Mouse (Mus musculus): ENCODE data around the gene Eif2ak4. TPM values are rescaled to one million over a fixed set of nuclear protein-coding genes. Genes with fewer than 3 reads are reported as not detected.

Eif2ak4 gene
- polyA plus RNA-seq, 1 experiment from 2014 or later, result 14.7 TPM

DNA sequence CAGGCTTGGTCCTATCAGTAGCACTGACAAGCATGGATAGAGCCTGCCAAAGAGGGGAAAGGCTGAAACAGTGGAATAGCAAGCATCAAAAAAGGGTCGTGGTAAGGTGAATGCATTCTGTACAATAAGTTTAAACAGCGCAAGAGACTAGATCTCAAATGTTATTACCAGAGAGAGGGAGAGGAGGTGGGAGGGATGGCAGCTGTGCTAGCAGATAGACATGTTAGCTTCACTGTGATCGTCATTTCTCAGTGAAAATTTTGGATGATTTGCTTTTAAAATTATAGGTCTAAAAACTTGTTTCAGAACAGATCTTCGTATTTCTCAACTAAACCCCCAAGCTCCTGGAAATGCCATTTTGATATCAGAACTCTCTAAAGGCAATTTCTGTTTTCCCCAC, 54.3 kb downstream of the Eif2ak4 start:
- Histone ChIP-seq H3K4me1 (ENCODE audit: control insufficient read depth, insufficient read depth, low read length) (no peaks in the 10 kb centered on the region), H3K9ac (ENCODE audit: low read depth, low read length) (no peak overlapping the region), H3K27me3 (ENCODE audit: control insufficient read depth, insufficient read depth, low read length) (no peaks in the 10 kb centered on the region), H3K36me3 (ENCODE audit: control insufficient read depth, insufficient read depth, low read length) (peaks cover 38% of the 10 kb centered on the region), H3K27ac (ENCODE audit: low read depth, low read length) (no peak overlapping the region), H3K4me2 (replicated peaks; ENCODE audit: low read depth, low read length) (no peak overlapping the region), H3K9me3 (ENCODE audit: control insufficient read depth, low read length) (no peaks in the 10 kb centered on the region), H3K4me3 (ENCODE audit: low read length) (no peak overlapping the region)
- no peak for ATAC-seq (ENCODE audit: low FRiP score, low TSS enrichment)
- WGBS, result 92% methylated on average over 4 of the region's 4 CpGs

DNA sequence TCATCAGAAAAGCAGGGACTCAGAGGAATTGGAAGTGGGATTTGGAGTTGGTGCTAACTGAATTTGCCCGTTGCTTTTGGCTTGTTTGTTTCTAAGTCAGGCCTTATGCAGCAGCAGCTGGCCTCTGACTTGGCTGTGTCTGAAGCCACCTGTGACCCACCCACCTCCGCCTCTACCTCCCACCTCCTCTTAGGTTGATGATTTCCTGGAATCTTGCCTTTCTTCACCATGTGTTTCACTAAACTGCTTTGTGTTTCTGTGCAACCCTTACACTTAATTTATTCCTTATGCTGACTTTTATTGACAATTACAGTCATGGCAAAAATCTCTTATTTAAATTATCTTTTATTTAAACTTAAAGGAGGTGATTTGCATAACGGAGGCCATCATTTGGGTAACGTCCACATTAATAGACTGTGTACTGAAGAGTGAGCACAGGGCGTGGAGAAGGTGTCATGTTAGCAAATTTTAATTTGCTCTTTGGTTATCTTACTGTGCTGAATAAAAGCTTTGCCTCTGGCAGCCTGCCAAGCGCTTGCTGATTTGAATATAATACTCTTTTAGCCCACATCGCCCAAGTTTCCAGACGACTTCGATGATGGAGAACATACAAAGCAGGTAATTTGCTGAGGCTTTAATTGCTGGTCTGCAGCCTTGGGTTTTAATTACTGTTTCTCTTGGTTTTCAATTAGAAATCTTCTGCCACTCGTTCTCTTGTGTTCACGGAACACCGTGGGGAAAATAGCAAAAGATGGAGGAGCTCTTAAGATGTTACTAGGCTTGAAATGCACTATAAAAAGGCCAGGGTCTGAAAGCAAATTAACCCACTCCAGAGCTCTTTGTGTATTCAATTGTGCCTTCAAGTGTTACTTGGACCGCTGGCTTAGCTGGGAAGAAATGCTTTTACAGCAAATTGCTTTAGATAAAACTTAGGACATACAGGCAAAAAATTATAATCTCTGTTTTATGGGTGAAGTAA, 57.6 kb downstream of the Eif2ak4 start:
- H3K27me3 ChIP-seq (ENCODE audit: control insufficient read depth, insufficient read depth, low read length), result no peaks in the 10 kb centered on the region
- 79% methylated on average over 13 of the region's 13 CpGs for WGBS
- H3K4me1 ChIP-seq (ENCODE audit: control insufficient read depth, insufficient read depth, low read length), result no peaks in the 10 kb centered on the region
- H3K27ac ChIP-seq (ENCODE audit: low read depth, low read length), result no peak overlapping the region
- H3K4me2 ChIP-seq (replicated peaks; ENCODE audit: low read depth, low read length), result no peak overlapping the region
- H3K36me3 ChIP-seq (ENCODE audit: control insufficient read depth, insufficient read depth, low read length), result peaks cover 26% of the 10 kb centered on the region
- no peak overlapping the region for H3K4me3 ChIP-seq (ENCODE audit: low read length)
- no peak for ATAC-seq (ENCODE audit: low FRiP score, low TSS enrichment)
- H3K9me3 ChIP-seq (ENCODE audit: control insufficient read depth, low read length), result no peaks in the 10 kb centered on the region
- no peak overlapping the region for H3K9ac ChIP-seq (ENCODE audit: low read depth, low read length)

DNA sequence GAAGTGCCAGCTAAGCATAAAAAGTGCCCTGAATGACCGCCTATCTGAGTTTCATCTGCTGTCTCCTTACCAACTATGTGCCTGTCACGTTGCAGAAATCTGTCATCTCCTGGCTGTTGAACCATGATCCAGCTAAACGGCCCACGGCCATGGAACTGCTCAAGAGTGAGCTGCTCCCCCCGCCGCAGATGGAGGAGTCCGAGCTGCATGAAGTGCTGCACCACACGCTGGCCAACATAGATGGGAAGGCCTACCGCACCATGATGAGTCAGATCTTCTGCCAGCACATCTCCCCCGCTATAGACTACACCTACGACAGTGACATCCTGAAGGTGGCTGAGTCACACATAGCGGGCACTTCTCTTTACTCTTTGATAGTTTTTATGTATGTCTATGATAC, 59.8 kb downstream of the Eif2ak4 start:
- peaks cover 20% of the 10 kb centered on the region for H3K36me3 ChIP-seq (ENCODE audit: control insufficient read depth, insufficient read depth, low read length)
- no peak overlapping the region for H3K4me3 ChIP-seq (ENCODE audit: low read length)
- H3K4me1 ChIP-seq (ENCODE audit: control insufficient read depth, insufficient read depth, low read length), result no peaks in the 10 kb centered on the region
- H3K4me2 ChIP-seq (replicated peaks; ENCODE audit: low read depth, low read length), result no peak overlapping the region
- no peak overlapping the region for H3K27ac ChIP-seq (ENCODE audit: low read depth, low read length)
- no peaks in the 10 kb centered on the region for H3K27me3 ChIP-seq (ENCODE audit: control insufficient read depth, insufficient read depth, low read length)
- WGBS, result 68% methylated on average over 12 of the region's 12 CpGs
- ATAC-seq (ENCODE audit: low FRiP score, low TSS enrichment), result no peak
- H3K9me3 ChIP-seq (ENCODE audit: control insufficient read depth, low read length), result no peaks in the 10 kb centered on the region
- H3K9ac ChIP-seq (ENCODE audit: low read depth, low read length), result no peak overlapping the region

- no peak overlapping the region for H3K27ac ChIP-seq (ENCODE audit: low read depth, low read length)
- no peak overlapping the region for H3K4me2 ChIP-seq (replicated peaks; ENCODE audit: low read depth, low read length)
- peaks cover 19% of the 10 kb centered on the region for H3K36me3 ChIP-seq (ENCODE audit: control insufficient read depth, insufficient read depth, low read length)
- no peaks in the 10 kb centered on the region for H3K4me1 ChIP-seq (ENCODE audit: control insufficient read depth, insufficient read depth, low read length)
- no peaks in the 10 kb centered on the region for H3K9me3 ChIP-seq (ENCODE audit: control insufficient read depth, low read length)
- no peak overlapping the region for H3K9ac ChIP-seq (ENCODE audit: low read depth, low read length)
- no peaks in the 10 kb centered on the region for H3K27me3 ChIP-seq (ENCODE audit: control insufficient read depth, insufficient read depth, low read length)
- H3K4me3 ChIP-seq (ENCODE audit: low read length), result no peak overlapping the region
- ATAC-seq (ENCODE audit: low FRiP score, low TSS enrichment), result no peak
- 93% methylated on average over 6 of the region's 6 CpGs for WGBS
Measured at GRCm38 (mm10) chr2:118451056-118451455, 62.6 kb downstream of the Eif2ak4 start.

- no peak for ATAC-seq (ENCODE audit: low FRiP score, low TSS enrichment)
- Histone ChIP-seq H3K27ac (ENCODE audit: low read depth, low read length) (no peak overlapping the region), H3K4me3 (ENCODE audit: low read length) (no peak overlapping the region), H3K9me3 (ENCODE audit: control insufficient read depth, low read length) (no peaks in the 10 kb centered on the region), H3K4me1 (ENCODE audit: control insufficient read depth, insufficient read depth, low read length) (no peaks in the 10 kb centered on the region), H3K27me3 (ENCODE audit: control insufficient read depth, insufficient read depth, low read length) (no peaks in the 10 kb centered on the region), H3K36me3 (ENCODE audit: control insufficient read depth, insufficient read depth, low read length) (peaks cover 35% of the 10 kb centered on the region), H3K4me2 (replicated peaks; ENCODE audit: low read depth, low read length) (no peak overlapping the region), H3K9ac (ENCODE audit: low read depth, low read length) (no peak overlapping the region)
- 82% methylated on average over 3 of the region's 3 CpGs for WGBS
Measured at GRCm38 (mm10) chr2:118457029-118457428, 68.6 kb downstream of the Eif2ak4 start.

GRCm38 (mm10) chr2:118457463-118458261, 69.2 kb downstream of the Eif2ak4 start:
- Histone ChIP-seq H3K27ac (ENCODE audit: low read depth, low read length) (no peak overlapping the region), H3K27me3 (ENCODE audit: control insufficient read depth, insufficient read depth, low read length) (no peaks in the 10 kb centered on the region), H3K4me2 (replicated peaks; ENCODE audit: low read depth, low read length) (no peak overlapping the region), H3K4me3 (ENCODE audit: low read length) (no peak overlapping the region), H3K9ac (ENCODE audit: low read depth, low read length) (no peak overlapping the region), H3K9me3 (ENCODE audit: control insufficient read depth, low read length) (no peaks in the 10 kb centered on the region), H3K4me1 (ENCODE audit: control insufficient read depth, insufficient read depth, low read length) (no peaks in the 10 kb centered on the region), H3K36me3 (ENCODE audit: control insufficient read depth, insufficient read depth, low read length) (peaks cover 41% of the 10 kb centered on the region)
- no peak for ATAC-seq (ENCODE audit: low FRiP score, low TSS enrichment)
- WGBS, result 86% methylated on average over 13 of the region's 13 CpGs

- WGBS, result 80% methylated on average over 16 of the region's 16 CpGs
- Histone ChIP-seq H3K36me3 (ENCODE audit: control insufficient read depth, insufficient read depth, low read length) (peaks cover 58% of the 10 kb centered on the region), H3K9me3 (ENCODE audit: control insufficient read depth, low read length) (no peaks in the 10 kb centered on the region), H3K4me3 (ENCODE audit: low read length) (no peak overlapping the region), H3K4me2 (replicated peaks; ENCODE audit: low read depth, low read length) (no peak overlapping the region), H3K27me3 (ENCODE audit: control insufficient read depth, insufficient read depth, low read length) (no peaks in the 10 kb centered on the region), H3K4me1 (ENCODE audit: control insufficient read depth, insufficient read depth, low read length) (no peaks in the 10 kb centered on the region), H3K9ac (ENCODE audit: low read depth, low read length) (no peak overlapping the region), H3K27ac (ENCODE audit: low read depth, low read length) (no peak overlapping the region)
- no peak for ATAC-seq (ENCODE audit: low FRiP score, low TSS enrichment)
Measured at GRCm38 (mm10) chr2:118461480-118462165, 73.2 kb downstream of the Eif2ak4 start.

DNA sequence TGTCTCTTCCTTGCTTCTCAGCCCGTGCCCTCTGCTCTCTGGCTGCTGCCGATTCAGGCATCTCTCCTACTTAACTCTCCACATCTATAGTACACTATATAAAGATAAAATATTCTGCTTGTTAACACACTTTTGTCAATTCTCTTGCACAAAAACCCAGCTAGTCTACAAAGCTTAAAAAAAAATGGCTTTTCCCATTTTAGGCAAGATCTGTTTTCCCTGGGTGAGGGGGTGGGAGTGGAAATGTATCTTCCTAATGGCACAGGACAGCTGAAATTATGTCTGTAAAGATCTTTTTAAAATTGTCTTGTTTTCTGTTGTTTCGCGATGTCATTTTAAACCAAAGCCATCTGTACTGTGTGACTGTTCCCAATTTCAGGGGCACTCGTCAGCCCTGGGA, 75.1 kb downstream of the Eif2ak4 start:
- WGBS, result 76% methylated on average over 5 of the region's 5 CpGs
- Histone ChIP-seq H3K27ac (ENCODE audit: low read depth, low read length) (no peak overlapping the region), H3K9ac (ENCODE audit: low read depth, low read length) (no peak overlapping the region), H3K4me3 (ENCODE audit: low read length) (no peak overlapping the region), H3K27me3 (ENCODE audit: control insufficient read depth, insufficient read depth, low read length) (no peaks in the 10 kb centered on the region), H3K9me3 (ENCODE audit: control insufficient read depth, low read length) (no peaks in the 10 kb centered on the region), H3K4me1 (ENCODE audit: control insufficient read depth, insufficient read depth, low read length) (no peaks in the 10 kb centered on the region), H3K36me3 (ENCODE audit: control insufficient read depth, insufficient read depth, low read length) (peaks cover 61% of the 10 kb centered on the region), H3K4me2 (replicated peaks; ENCODE audit: low read depth, low read length) (no peak overlapping the region)
- ATAC-seq (ENCODE audit: low FRiP score, low TSS enrichment), result no peak
